Mouse (Mus musculus) 3134 (cell line): Measurements from ENCODE around the gene Plekhm1.
"Not testable (repeated sequence)": the region's sequence is repeated elsewhere in the genome, so short reads cannot be mapped to it uniquely, and the experiment has no call there.

Experiments used
- DNase-seq: peaks from one replicate; pipeline ENCODE4 v3.0.0-alpha.2; 2011; ENCODE audit warnings: low spot score; ENCODE audit not compliant: insufficient read length; ENCODE audit errors: extremely low read depth

Plekhm1 gene

DNA sequence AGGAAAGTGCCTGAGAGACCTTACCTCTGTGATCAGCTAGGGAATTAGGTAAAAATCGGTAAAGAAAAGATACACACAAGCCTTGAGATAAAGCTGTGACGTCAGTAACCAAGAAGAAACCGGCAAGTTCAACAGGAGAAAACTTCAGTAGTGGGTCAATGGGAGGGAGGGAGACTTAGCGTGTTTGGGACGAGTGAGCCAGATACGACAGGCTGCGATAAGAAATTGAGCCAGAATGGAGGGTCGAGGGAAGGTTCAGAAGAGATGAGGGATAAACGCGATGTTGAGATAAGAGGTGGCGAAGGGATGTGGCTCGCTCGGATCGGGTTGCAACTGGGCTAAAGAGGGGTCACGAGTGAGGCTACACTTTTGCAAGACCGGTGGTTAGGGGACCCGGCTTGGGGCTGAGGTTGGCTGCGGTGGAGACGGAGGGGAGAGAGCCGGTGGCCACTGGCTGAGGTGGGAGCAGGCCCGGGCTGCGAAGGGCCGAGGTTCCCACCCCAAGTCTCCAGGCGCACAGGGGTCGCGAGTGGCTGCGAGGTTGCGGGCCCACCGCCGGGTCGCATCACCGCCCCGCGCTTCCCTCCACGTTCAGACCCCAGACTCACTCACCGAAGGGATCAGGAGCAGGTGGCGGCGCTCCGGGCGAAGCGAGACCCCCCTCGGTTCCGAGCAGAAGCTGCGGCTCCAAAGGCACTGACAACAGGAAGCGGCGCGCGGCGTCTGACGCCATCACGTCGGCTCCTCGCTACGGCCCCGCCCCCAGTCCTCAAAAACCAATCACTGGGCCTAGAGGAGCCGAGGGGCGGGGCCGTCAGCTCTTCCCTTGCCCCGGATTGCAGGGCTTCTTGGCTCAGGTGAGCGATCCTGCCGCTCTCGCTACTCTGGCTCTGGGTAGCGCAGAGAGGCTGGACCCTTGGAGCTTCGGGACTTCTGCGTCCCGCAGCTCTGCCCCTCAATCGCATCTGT is at the start of gene Plekhm1:
Plekhm1 (minus strand) TSS at position 707 of the 969 bp plus-strand sequence.
- peak; percentile 94 for DNase-seq

DNA sequence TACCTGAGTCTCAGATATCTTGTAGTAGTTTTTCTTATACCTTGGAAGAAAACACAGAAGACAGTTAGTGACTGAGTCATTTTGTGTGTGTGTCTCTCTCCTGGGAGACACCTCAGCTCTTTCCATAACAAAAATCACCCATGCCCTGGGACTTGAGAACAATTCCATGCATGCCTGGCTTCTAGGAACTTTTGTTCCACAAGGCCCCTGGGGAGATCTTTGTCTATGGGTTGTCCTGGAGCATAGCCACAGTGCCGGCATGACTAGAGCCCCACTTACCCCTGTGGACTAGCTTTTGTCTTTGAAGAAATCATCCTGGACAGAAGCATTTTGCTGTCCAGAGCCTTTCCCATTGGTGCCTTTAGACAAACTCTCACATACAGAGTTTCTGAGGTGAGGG is 38.6 kb upstream of the Plekhm1 start:
- DNase-seq = not testable (repeated sequence)

DNA sequence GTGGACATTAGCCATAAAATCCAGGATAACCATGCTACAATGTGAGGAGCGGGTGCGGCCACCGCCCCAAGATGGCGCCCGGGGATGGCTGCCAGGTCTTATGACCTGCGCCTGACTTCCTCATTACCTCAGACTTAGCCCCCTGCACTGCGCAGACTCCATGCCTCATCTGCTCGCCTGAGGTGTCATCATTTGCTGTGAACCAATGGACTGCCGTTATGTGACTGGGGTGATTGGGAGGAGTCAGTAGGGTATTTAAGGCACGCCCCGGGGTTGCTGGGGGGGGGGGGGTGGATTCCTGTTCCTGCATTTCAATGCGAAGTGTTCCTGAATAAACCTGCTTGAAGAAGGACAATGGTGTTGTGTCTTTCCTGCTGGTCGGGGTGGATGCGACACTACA is 37.2 kb upstream of the Plekhm1 start:
- not testable (repeated sequence) for DNase-seq

DNA sequence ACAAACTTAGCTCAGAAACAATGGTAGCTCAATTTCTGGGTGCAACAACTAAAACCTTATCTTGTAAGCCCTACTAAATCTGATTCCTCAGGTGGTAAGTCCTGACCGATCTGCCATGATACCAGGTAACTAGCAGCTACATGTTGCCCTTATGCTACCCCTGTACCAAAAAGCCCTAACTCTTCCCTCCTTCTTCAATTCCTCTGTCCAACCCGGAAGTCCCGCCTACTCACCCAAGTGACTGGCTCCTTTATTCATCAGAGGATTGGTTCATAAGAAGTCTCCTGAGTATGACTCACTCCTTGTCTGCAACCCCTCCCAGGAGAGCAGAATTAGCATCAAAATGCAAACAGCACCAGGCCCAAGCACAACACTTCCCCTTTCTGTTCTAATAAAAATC is 31.2 kb upstream of the Plekhm1 start:
- peak; percentile 34 for DNase-seq

- no peak for DNase-seq
Observed at GRCm38 (mm10) chr11:103436282-103436681, 23.8 kb upstream of the Plekhm1 start.

DNA sequence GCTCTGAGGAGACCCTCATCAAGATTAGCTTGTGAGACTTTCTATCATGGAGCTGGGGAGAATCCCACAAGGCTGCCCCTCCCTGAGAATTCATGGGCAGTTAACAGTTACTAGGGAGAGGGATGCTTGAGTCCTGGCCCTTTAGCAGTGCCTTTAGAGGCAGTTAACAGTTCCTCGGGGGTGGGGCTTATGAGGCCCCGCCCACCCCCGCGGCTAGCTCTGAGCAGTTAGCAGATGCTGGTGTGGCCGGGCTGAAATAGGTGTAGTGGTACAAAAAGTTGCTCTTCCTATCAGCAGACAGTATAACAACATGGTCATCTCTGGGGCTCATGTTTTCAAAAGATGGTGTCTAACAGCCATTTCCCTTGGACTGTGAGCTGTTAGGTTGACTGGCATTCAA is 12.5 kb upstream of the Plekhm1 start:
- no peak for DNase-seq

GRCm38 (mm10) chr11:103419667-103420066 is 7.2 kb upstream of the Plekhm1 start:
- DNase-seq = no peak

DNA sequence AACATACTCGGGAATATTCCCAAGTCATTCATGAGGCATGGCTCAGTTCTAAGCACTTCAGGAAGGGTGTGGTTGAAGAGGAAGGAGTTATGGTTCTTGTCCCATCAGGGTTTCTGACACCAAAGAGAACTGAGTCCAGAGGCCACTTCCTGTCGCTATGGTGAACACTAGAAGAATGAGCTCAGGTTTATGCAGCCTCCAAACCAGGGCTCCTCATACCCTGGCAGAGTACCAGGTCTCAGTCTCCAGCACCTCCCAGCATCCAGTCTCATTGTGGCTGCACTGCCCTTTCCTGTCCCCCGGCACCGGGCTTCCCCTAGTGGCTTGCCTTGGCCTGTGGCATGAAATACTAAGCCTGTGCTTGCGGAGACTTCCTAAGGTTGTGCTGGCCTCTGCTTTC is 6.7 kb upstream of the Plekhm1 start:
- DNase-seq = no peak

GRCm38 (mm10) chr11:103413516-103413915 is 1.0 kb upstream of the Plekhm1 start:
- no peak for DNase-seq

- no peak for DNase-seq
Observed at GRCm38 (mm10) chr11:103412950-103413423, 500 bp upstream of the Plekhm1 start.

DNA sequence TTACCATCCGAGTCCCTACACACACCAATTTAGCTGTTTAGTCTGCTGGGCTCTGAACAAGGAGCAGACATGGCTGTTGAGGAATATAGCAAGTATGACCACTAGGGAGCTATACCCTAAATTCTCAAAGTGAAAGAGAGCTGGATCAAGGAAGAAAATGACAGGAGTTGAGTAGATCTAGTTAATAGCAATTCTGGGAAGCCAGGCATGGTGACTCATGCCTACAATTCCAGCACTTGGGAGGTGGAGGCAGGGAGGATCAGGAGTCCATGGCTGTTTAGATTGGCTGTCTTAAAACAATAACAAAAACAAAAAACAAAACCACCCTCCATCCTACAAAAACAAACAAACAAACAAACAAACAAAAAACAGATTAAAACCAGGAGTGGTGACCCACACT is 1.2 kb downstream of the Plekhm1 start:
- DNase-seq = no peak

- no peak for DNase-seq
Observed at GRCm38 (mm10) chr11:103408880-103409279, 3.6 kb downstream of the Plekhm1 start.

GRCm38 (mm10) chr11:103407136-103407535 is 5.4 kb downstream of the Plekhm1 start:
- DNase-seq = not testable (repeated sequence)

GRCm38 (mm10) chr11:103406551-103406950 is 5.9 kb downstream of the Plekhm1 start:
- peak; percentile 69 for DNase-seq

GRCm38 (mm10) chr11:103405814-103406213 is 6.7 kb downstream of the Plekhm1 start:
- DNase-seq = no peak

DNA sequence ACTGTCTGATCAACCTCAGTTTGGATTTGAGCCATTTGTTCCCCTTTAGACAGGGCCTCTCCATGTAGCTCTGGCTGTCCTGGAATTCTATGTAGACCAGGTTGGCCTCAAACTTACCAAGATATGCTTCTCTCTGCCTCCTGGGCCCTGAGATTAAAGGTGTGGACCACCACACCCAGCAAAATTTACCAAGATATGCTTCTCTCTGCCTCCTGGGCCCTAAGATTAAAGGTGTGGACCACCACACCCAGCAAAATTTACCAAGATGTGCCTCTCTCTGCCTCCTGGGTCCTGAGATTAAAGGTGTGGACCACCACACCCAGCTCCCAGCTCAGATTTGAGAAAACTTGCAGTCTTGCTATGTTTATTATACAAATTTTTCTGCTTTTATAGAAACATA is 7.9 kb downstream of the Plekhm1 start:
- DNase-seq = no peak

- no peak for DNase-seq
Observed at GRCm38 (mm10) chr11:103403776-103404175, 8.7 kb downstream of the Plekhm1 start.

DNA sequence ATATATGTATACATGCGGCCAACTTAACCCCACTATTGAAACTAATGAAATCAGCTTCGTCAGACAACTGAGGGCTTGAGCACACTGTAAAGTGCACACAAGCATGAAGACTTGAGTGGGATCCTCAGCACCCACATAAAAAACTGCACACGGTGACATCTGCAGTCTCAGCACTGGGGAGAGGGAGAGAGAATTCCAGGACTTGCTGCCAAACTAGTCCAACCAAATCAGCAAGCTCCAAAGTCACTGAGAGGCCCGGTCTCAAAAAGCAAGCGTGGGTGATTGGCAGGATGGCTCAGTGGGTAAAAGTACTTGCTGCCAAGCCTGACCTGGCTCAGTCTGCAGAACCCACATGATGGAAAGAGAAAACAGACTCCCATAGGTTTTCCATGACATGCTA is 9.7 kb downstream of the Plekhm1 start:
- no peak for DNase-seq

DNA sequence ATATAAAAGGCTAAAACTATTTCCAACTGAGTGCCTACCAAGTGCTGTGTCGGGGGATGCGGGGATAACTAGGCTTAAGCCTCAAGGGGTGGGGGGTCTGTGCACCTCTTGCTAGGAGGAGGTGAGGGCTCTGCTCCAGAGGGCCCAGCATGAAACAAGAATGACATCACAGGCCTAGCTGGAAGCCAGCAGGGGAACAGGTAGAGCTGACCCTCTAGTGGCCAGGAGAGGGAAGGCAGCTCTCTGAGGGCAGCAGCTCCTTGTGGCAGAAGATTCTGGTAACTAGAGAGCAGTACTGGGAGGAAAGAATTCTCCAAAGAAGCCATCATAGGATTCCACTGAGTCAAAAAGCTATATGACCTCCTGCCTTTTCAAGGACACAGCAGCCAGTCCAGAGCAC is 10.3 kb downstream of the Plekhm1 start:
- no peak for DNase-seq

- no peak for DNase-seq
Observed at GRCm38 (mm10) chr11:103399986-103400385, 12.5 kb downstream of the Plekhm1 start.

DNA sequence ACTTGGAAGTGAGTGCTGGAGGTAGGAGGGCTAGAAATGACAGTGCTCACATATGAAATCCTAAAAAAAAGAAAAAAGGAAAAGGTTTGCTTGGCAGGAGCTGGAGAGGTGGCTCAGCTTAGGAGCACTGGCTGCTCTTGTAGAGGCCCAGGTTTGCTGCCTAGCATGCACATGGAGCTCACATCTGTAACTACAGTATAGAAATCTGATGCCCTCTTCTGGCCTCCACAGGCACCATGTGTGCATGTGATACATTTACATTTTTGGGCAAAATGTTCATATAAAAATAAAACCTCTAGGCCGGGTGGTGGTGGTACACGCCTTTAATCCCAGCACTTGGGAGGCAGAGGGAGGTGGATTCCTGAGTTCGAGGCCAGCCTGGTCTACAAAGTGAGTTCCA is 13.4 kb downstream of the Plekhm1 start:
- no peak for DNase-seq

GRCm38 (mm10) chr11:103396682-103397081 is 15.8 kb downstream of the Plekhm1 start:
- DNase-seq = peak; percentile 78
